Mouse (Mus musculus) spleen, postnatal 36 days (tissue): ENCODE measurements around the gene Tmem163.

Experiments
- DNase-seq, 2 experiments: peaks; one replicate each; pipeline ENCODE4 v3.0.0; 2022; ENCODE audit warnings: low spot score in 2 of 2, mixed read lengths in 1 of 2

Tmem163 gene

GRCm38 (mm10) chr1:127679498-127680133, at the start of gene Tmem163:
Tmem163 (minus strand) TSS chr1:127679548.
- peak; percentile 53 to 65 for DNase-seq

- DNase-seq, result no peak
These were observed 49.7 kb upstream of the Tmem163 start, which contains the start of gene Acmsd for GRCm38 (mm10) chr1:127729096-127729495. Acmsd (plus strand) TSS chr1:127729413.

- DNase-seq, result no peak
These were observed 44.2 kb upstream of the Tmem163 start for GRCm38 (mm10) chr1:127723596-127723995.

- no peak for DNase-seq
These were observed 38.9 kb upstream of the Tmem163 start for GRCm38 (mm10) chr1:127718290-127718689.

- DNase-seq, result no peak
These were observed 37.1 kb upstream of the Tmem163 start for GRCm38 (mm10) chr1:127716441-127716840.

- no peak for DNase-seq
These were observed 26.9 kb upstream of the Tmem163 start for GRCm38 (mm10) chr1:127706269-127706668.

GRCm38 (mm10) chr1:127702187-127702586, 22.8 kb upstream of the Tmem163 start:
- DNase-seq, result no peak

GRCm38 (mm10) chr1:127696533-127696932, 17.2 kb upstream of the Tmem163 start:
- DNase-seq, result no peak

- DNase-seq, result peak; percentile 78 to 82
These were observed 1.4 kb downstream of the Tmem163 start for GRCm38 (mm10) chr1:127677661-127678580.

- peak; percentile 46 to 49 for DNase-seq
These were observed 2.2 kb downstream of the Tmem163 start for GRCm38 (mm10) chr1:127677131-127677631.

- no peak for DNase-seq
These were observed 2.7 kb downstream of the Tmem163 start for GRCm38 (mm10) chr1:127676516-127677099.

- no peak for DNase-seq
These were observed 3.2 kb downstream of the Tmem163 start for GRCm38 (mm10) chr1:127676116-127676515.

- no peak for DNase-seq
These were observed 4.1 kb downstream of the Tmem163 start for GRCm38 (mm10) chr1:127675253-127675652.

- DNase-seq, result peak; percentile 63 to 64
These were observed 5.9 kb downstream of the Tmem163 start for GRCm38 (mm10) chr1:127673221-127674050.

GRCm38 (mm10) chr1:127668161-127668560, 11.2 kb downstream of the Tmem163 start:
- no peak for DNase-seq

GRCm38 (mm10) chr1:127667110-127667860, 12.1 kb downstream of the Tmem163 start:
- DNase-seq, result no peak

GRCm38 (mm10) chr1:127666221-127666620, 13.1 kb downstream of the Tmem163 start:
- DNase-seq, result peak; percentile 57

- DNase-seq, result peak; percentile 55 to 63
These were observed 16.8 kb downstream of the Tmem163 start for GRCm38 (mm10) chr1:127662385-127663068.

GRCm38 (mm10) chr1:127661118-127662012, 18.0 kb downstream of the Tmem163 start:
- DNase-seq, result no peak
